Mouse (Mus musculus) limb, embryonic 11.5 days (tissue): ENCODE measurements around the gene Tmem209. TPM values are rescaled to one million over a fixed set of nuclear protein-coding genes. Genes with fewer than 3 reads are reported as not detected.

ENCODE experiments used
- ATAC-seq: fragments of 200-750 bp; cut with Nextera tagmentation; 2 replicates; pipeline ENCODE4 v1.8.0; 2017; ENCODE audit warnings: low read depth; ENCODE audit not compliant: insufficient number of reproducible peaks, low FRiP score, low TSS enrichment
- DNase-seq: peaks from one replicate; pipeline ENCODE4 v3.0.0-alpha.2; 2015; ENCODE audit warnings: low spot score
- H3K27ac ChIP-seq: fragments of 300-500 bp; sonication (generic); replicated peaks from 2 replicates; pipeline ENCODE4 v1.5.1; 2014; ENCODE audit warnings: low read depth, mild to moderate bottlenecking, low read length
- H3K27me3 ChIP-seq: fragments of 300-500 bp; sonication (generic); 2 replicates; pipeline ENCODE4 v1.6.1; 2014; ENCODE audit warnings: mild to moderate bottlenecking, low read length, mixed read lengths; ENCODE audit not compliant: control insufficient read depth, insufficient read depth
- H3K36me3 ChIP-seq: fragments of 300-500 bp; sonication (generic); 2 replicates; pipeline ENCODE4 v1.6.1; 2014; ENCODE audit warnings: mild to moderate bottlenecking, low read length, moderate library complexity, mixed read lengths; ENCODE audit not compliant: control insufficient read depth, insufficient read depth
- H3K4me1 ChIP-seq: fragments of 300-500 bp; sonication (generic); 2 replicates; pipeline ENCODE4 v1.6.1; 2014; ENCODE audit warnings: low read length, mixed read lengths; ENCODE audit not compliant: control insufficient read depth, insufficient read depth
- H3K4me2 ChIP-seq: fragments of 300-500 bp; sonication (generic); 2 replicates; pipeline ENCODE4 v1.6.1; 2014; ENCODE audit warnings: low read depth, mild to moderate bottlenecking, moderate library complexity; ENCODE audit not compliant: severe bottlenecking
- H3K4me3 ChIP-seq: fragments of 300-500 bp; sonication (generic); 2 replicates; pipeline ENCODE4 v1.5.1; 2014; ENCODE audit warnings: low read depth, low read length
- H3K9ac ChIP-seq: fragments of 300-500 bp; sonication (generic); 2 replicates; pipeline ENCODE4 v1.6.1; 2014; ENCODE audit warnings: mild to moderate bottlenecking, low read length
- H3K9me3 ChIP-seq: fragments of 300-500 bp; sonication (generic); 2 replicates; pipeline ENCODE4 v1.6.1; 2016; ENCODE audit warnings: low read length; ENCODE audit not compliant: control insufficient read depth
- WGBS: fragments of 180-500 bp; shearing (Covaris S2); extraction: QIAGEN DNeasy Blood & Tissue Kit; methylation state at CpG from one replicate; pipeline ENCODE4 v1.1.7; 2014; 5-methylcytosine and 5-hydroxymethylcytosine counted together
- polyA plus RNA-seq: library from polyadenylated mRNA; unstranded; fragments of >200 nt; fragmentation: Nextera tagmentation; extraction: Ambion mirVana; gene quantifications from 2 replicates; pipeline ENCODE4 v1.2.1, GENCODE M21; 2014

Gene Tmem209
- polyA plus RNA-seq, 1 experiment from 2014 or later = 44.5 TPM

- Histone ChIP-seq H3K4me2 (no peak overlapping the region), H3K36me3 (peaks cover 3% of the 10 kb centered on the region; the same call in 1 of the 2 replicates), H3K9ac (no peak overlapping the region), H3K27ac (no peak overlapping the region), H3K4me1 (peaks cover 34% of the 10 kb centered on the region), H3K27me3 (no peaks in the 10 kb centered on the region), H3K9me3 (no peaks in the 10 kb centered on the region), H3K4me3 (no peak overlapping the region)
- 84% methylated on average over 11 of the region's 11 CpGs for WGBS
- ATAC-seq (no peak), DNase-seq (no peak)
Observed at GRCm38 (mm10) chr6:30465586-30465985, 44.0 kb downstream of the Tmem209 start.

GRCm38 (mm10) chr6:30462822-30463221, 46.8 kb downstream of the Tmem209 start:
- Histone ChIP-seq H3K36me3 (peaks cover 3% of the 10 kb centered on the region; the same call in 1 of the 2 replicates), H3K27me3 (no peaks in the 10 kb centered on the region), H3K9me3 (no peaks in the 10 kb centered on the region), H3K9ac (peak overlapping the region; percentile 47), H3K4me2 (no peak overlapping the region), H3K4me3 (no peak overlapping the region), H3K4me1 (peaks cover 39% of the 10 kb centered on the region), H3K27ac (peak overlapping the region; percentile 62)
- ATAC-seq = no peak
- WGBS = 4% methylated on average over 7 of the region's 7 CpGs
- peak; percentile 52 for DNase-seq

- Histone ChIP-seq H3K36me3 (peaks cover 3% of the 10 kb centered on the region; the same call in 1 of the 2 replicates), H3K4me2 (no peak overlapping the region), H3K4me1 (peaks cover 30% of the 10 kb centered on the region), H3K9ac (no peak overlapping the region), H3K27me3 (no peaks in the 10 kb centered on the region), H3K27ac (peak overlapping the region; percentile 98), H3K4me3 (no peak overlapping the region), H3K9me3 (no peaks in the 10 kb centered on the region)
- ATAC-seq (no peak), DNase-seq (no peak)
- 87% methylated on average over 13 of the region's 13 CpGs for WGBS
Observed at GRCm38 (mm10) chr6:30461755-30462344, 47.7 kb downstream of the Tmem209 start.

DNA sequence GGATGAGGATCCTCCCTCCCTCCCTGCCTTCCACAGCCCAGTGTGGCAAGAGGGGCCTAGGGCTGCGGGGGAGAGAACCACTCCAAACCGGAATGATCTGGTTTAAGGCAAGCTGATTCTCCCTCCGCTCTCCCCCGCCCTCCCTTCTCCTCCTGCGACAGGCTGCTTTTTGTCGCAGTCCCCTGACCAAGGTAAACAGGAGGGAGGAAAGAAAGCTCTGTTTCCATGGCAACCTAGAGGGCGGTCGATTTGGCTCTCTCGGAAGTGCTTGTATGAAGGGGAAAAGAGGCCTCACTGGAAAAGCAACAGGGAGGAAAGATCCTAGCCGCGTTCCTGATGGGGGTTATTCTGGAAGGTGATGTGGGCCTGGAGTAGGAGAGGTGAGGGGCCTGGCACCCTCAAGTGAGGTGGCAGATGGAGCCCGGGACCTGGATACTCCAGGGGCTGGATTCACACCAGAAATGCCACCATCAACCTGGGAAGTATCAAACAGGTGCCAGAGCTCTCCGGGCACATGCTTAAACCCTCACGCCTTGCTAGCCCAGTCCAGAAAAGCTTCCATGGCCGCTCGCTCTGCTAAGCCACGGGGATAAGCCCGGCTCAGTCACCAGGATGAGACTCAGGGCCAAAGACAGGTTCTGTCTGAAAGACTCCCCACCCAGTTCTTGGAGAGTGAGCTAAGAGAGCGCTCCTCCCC, 48.7 kb downstream of the Tmem209 start:
- H3K9me3 ChIP-seq = no peaks in the 10 kb centered on the region
- no peaks in the 10 kb centered on the region for H3K27me3 ChIP-seq
- DNase-seq = peak; percentile 91
- no peak overlapping the region for H3K4me3 ChIP-seq
- peak; percentile 89 for ATAC-seq
- peak overlapping the region; percentile 98 for H3K27ac ChIP-seq
- H3K9ac ChIP-seq = peak overlapping the region; percentile 75
- peak overlapping the region; percentile 41 for H3K4me2 ChIP-seq
- WGBS = 13% methylated on average over 19 of the region's 19 CpGs
- peaks cover 26% of the 10 kb centered on the region for H3K4me1 ChIP-seq
- H3K36me3 ChIP-seq = peaks cover 3% of the 10 kb centered on the region; the same call in 1 of the 2 replicates

GRCm38 (mm10) chr6:30459811-30460749, 49.5 kb downstream of the Tmem209 start:
- Histone ChIP-seq H3K9me3 (no peaks in the 10 kb centered on the region), H3K27me3 (no peaks in the 10 kb centered on the region), H3K4me2 (peak overlapping the region; percentile 41), H3K4me3 (peak overlapping the region; percentile 23), H3K4me1 (peaks cover 26% of the 10 kb centered on the region), H3K9ac (peak overlapping the region; percentile 75), H3K36me3 (peaks cover 3% of the 10 kb centered on the region; the same call in 1 of the 2 replicates), H3K27ac (peak overlapping the region; percentile 98)
- ATAC-seq = no peak
- peak; percentile 93 for DNase-seq
- 6% methylated on average over 40 of the region's 40 CpGs for WGBS

DNA sequence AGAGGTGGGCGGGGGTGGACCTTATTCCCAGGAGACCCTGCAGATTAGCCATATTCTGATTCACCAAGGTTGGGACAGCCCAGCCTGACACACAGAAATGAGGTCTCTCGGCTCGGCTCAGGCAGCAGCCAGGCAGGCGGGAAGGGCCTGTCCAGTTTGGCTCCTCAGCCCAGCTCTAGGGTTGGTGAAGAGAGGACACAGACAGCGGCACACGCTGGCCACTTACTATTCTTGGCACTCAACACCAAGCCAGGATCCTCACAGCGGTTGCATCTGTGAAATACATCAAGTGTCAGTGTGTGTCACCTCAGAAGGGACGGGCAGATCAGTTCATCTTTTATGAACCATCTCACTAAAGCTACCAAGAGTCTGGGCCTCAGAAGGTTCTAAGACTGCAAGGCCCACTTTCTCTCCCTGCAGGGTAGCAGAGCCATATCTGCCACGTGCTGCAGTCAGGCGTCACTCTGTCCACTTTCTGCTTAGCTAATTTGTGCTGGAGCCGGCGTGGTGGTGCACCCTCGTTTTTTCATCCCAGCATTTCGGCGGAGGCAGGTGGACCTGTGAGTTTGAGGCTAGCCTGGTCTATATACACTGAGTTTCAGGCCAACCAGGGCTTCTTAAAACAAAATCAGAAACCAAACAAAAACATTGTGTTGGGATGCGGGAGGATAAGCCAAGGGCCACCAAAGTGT, 50.4 kb downstream of the Tmem209 start:
- Histone ChIP-seq H3K4me2 (peak overlapping the region; percentile 41), H3K9ac (peak overlapping the region; percentile 75), H3K4me1 (peaks cover 26% of the 10 kb centered on the region), H3K27me3 (no peaks in the 10 kb centered on the region), H3K4me3 (peak overlapping the region; percentile 23), H3K27ac (peak overlapping the region; percentile 98), H3K9me3 (no peaks in the 10 kb centered on the region), H3K36me3 (peaks cover 7% of the 10 kb centered on the region; the same call in 1 of the 2 replicates)
- ATAC-seq (no peak), DNase-seq (no peak)
- WGBS = 76% methylated on average over 16 of the region's 16 CpGs

DNA sequence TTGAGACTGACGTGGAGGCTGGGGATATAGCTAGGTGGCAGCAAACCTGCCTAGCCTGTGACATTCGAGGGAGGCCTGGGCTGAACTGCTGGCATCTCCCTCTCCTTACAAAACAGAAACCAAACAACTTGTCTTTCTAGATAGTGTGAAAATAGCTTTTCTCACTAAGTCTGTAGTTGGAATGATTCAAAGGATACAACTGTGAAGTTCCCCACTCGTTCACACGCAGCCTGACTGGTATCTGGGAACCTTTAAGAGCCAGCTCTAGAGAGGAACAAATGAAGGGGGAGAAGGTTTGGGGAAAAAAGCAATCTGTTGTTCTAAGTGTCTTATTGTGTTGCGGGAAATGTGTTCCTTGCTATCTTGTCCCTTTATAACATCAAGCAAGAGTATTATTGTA, 51.0 kb downstream of the Tmem209 start:
- no peak overlapping the region for H3K27ac ChIP-seq
- DNase-seq (no peak), ATAC-seq (no peak)
- H3K4me2 ChIP-seq = no peak overlapping the region
- H3K9ac ChIP-seq = no peak overlapping the region
- no peak overlapping the region for H3K4me3 ChIP-seq
- peaks cover 26% of the 10 kb centered on the region for H3K4me1 ChIP-seq
- peaks cover 7% of the 10 kb centered on the region; the same call in 1 of the 2 replicates for H3K36me3 ChIP-seq
- no peaks in the 10 kb centered on the region for H3K9me3 ChIP-seq
- no peaks in the 10 kb centered on the region for H3K27me3 ChIP-seq
- 89% methylated on average over 5 of the region's 5 CpGs for WGBS
